Mouse (Mus musculus): Measurements from ENCODE around the gene Camk1d.

- TF ChIP-seq POLR2A (IDR thresholded peaks at IDR 0.05; ENCODE audit: borderline replicate concordance, control insufficient read depth, low read depth, low read length), result no peak
- no peak for TF ChIP-seq CTCF (IDR thresholded peaks at IDR 0.05; ENCODE audit: control insufficient read depth, insufficient read depth, low read length)
Observed at GRCm38 (mm10) chr2:5301286-5301685, 413.0 kb downstream of the Camk1d start.

Data from bone marrow, adult 2 months (tissue).